Mouse (Mus musculus): ENCODE measurements around the gene Bmp2k.
A peak's percentile ranks its signal among the peaks of the same experiment; 100 is the strongest.

Gene Bmp2k

GRCm38 (mm10) chr5:96997310-96997801, at the start of gene Bmp2k:
TSS of gene Bmp2k (plus strand) at chr5:96997689.
- peak; percentile 83 for ATAC-seq (ENCODE audit: insufficient number of reproducible peaks, low FRiP score, low TSS enrichment)

GRCm38 (mm10) chr5:96948856-96949527, 48.5 kb upstream of the Bmp2k start:
- ATAC-seq (ENCODE audit: insufficient number of reproducible peaks, low FRiP score, low TSS enrichment), result no peak

GRCm38 (mm10) chr5:96949839-96950666, 47.4 kb upstream of the Bmp2k start:
- no peak for ATAC-seq (ENCODE audit: insufficient number of reproducible peaks, low FRiP score, low TSS enrichment)

GRCm38 (mm10) chr5:96950667-96951492, 46.6 kb upstream of the Bmp2k start:
- no peak for ATAC-seq (ENCODE audit: insufficient number of reproducible peaks, low FRiP score, low TSS enrichment)

- no peak for ATAC-seq (ENCODE audit: insufficient number of reproducible peaks, low FRiP score, low TSS enrichment)
These were observed 45.9 kb upstream of the Bmp2k start for GRCm38 (mm10) chr5:96951493-96952105.

GRCm38 (mm10) chr5:96954040-96954439, 43.4 kb upstream of the Bmp2k start:
- no peak for ATAC-seq (ENCODE audit: insufficient number of reproducible peaks, low FRiP score, low TSS enrichment)

GRCm38 (mm10) chr5:96954466-96955027, 42.9 kb upstream of the Bmp2k start:
- ATAC-seq (ENCODE audit: insufficient number of reproducible peaks, low FRiP score, low TSS enrichment), result no peak

- ATAC-seq (ENCODE audit: insufficient number of reproducible peaks, low FRiP score, low TSS enrichment), result no peak
These were observed 40.6 kb upstream of the Bmp2k start for GRCm38 (mm10) chr5:96956926-96957325.

- no peak for ATAC-seq (ENCODE audit: insufficient number of reproducible peaks, low FRiP score, low TSS enrichment)
These were observed 36.4 kb upstream of the Bmp2k start for GRCm38 (mm10) chr5:96961122-96961521.

- no peak for ATAC-seq (ENCODE audit: insufficient number of reproducible peaks, low FRiP score, low TSS enrichment)
These were observed 35.6 kb upstream of the Bmp2k start for GRCm38 (mm10) chr5:96961852-96962251.

- no peak for ATAC-seq (ENCODE audit: insufficient number of reproducible peaks, low FRiP score, low TSS enrichment)
These were observed 35.1 kb upstream of the Bmp2k start for GRCm38 (mm10) chr5:96962252-96962933.

- ATAC-seq (ENCODE audit: insufficient number of reproducible peaks, low FRiP score, low TSS enrichment), result no peak
These were observed 34.6 kb upstream of the Bmp2k start for GRCm38 (mm10) chr5:96962934-96963301.

GRCm38 (mm10) chr5:96964062-96965028, 33.1 kb upstream of the Bmp2k start:
- no peak for ATAC-seq (ENCODE audit: insufficient number of reproducible peaks, low FRiP score, low TSS enrichment)

GRCm38 (mm10) chr5:96965029-96965403, 32.5 kb upstream of the Bmp2k start:
- ATAC-seq (ENCODE audit: insufficient number of reproducible peaks, low FRiP score, low TSS enrichment), result no peak

- ATAC-seq (ENCODE audit: insufficient number of reproducible peaks, low FRiP score, low TSS enrichment), result no peak
These were observed 32.0 kb upstream of the Bmp2k start for GRCm38 (mm10) chr5:96965503-96965902.

- ATAC-seq (ENCODE audit: insufficient number of reproducible peaks, low FRiP score, low TSS enrichment), result no peak
These were observed 28.9 kb upstream of the Bmp2k start for GRCm38 (mm10) chr5:96968628-96969027.

GRCm38 (mm10) chr5:96969032-96969431, 28.5 kb upstream of the Bmp2k start:
- ATAC-seq (ENCODE audit: insufficient number of reproducible peaks, low FRiP score, low TSS enrichment), result no peak

GRCm38 (mm10) chr5:96969705-96970471, 27.6 kb upstream of the Bmp2k start:
- no peak for ATAC-seq (ENCODE audit: insufficient number of reproducible peaks, low FRiP score, low TSS enrichment)
